Mouse (Mus musculus): Measurements from ENCODE around the gene Fam133b.

GRCm38 (mm10) chr5:3503836-3504323 lies 39.8 kb upstream of the Fam133b start:
- TF ChIP-seq POLR2A (IDR thresholded peaks at IDR 0.05; ENCODE audit: insufficient read depth, low read length) = no peak
- no peak for TF ChIP-seq EP300 (IDR thresholded peaks at IDR 0.05; ENCODE audit: insufficient read depth, low read depth, low read length)

All from ES-Bruce4 (cell line).